Mouse (Mus musculus) stomach, postnatal 0 days (tissue): ENCODE data around the gene Rnf166.

Experiments
- CTCF ChIP-seq: IDR thresholded peaks from 2 replicates; pipeline ENCODE4 v1.5.1; 2016; ENCODE audit warnings: antibody characterized with exemption, low read depth, mild to moderate bottlenecking, moderate library complexity
- EP300 ChIP-seq: optimal IDR thresholded peaks from 2 replicates; pipeline ENCODE3; 2016; ENCODE audit warnings: antibody characterized with exemption

GRCm38 (mm10) chr8:122461473-122462148 is 14.3 kb downstream of the Rnf166 start:
- TF ChIP-seq EP300 (no peak), CTCF (no peak)
